Mouse (Mus musculus): Measurements from ENCODE around the gene Atpaf2. TPM values are rescaled to one million over a fixed set of nuclear protein-coding genes. Genes with fewer than 3 reads are reported as not detected.

Gene Atpaf2
- polyA plus RNA-seq, 1 experiment from 2014 or later, result 48.3 TPM

GRCm38 (mm10) chr11:60427628-60428027 lies 9.4 kb upstream of the Atpaf2 start:
- no peak for ATAC-seq (ENCODE audit: insufficient read depth, low FRiP score, low read depth)
- Histone ChIP-seq H3K4me3 (replicated peaks) (no peak overlapping the region), H3K4me1 (no peaks in the 10 kb centered on the region), H3K27ac (no peak overlapping the region), H3K9me3 (no peaks in the 10 kb centered on the region), H3K4me2 (no peak overlapping the region), H3K36me3 (peaks cover 18% of the 10 kb centered on the region), H3K9ac (no peak overlapping the region), H3K27me3 (replicated peaks) (no peaks in the 10 kb centered on the region)
- WGBS, result 85% methylated on average over 3 of the region's 3 CpGs

GRCm38 (mm10) chr11:60426417-60426816 lies 8.2 kb upstream of the Atpaf2 start:
- Histone ChIP-seq H3K36me3 (peaks cover 13% of the 10 kb centered on the region), H3K4me2 (no peak overlapping the region), H3K27ac (no peak overlapping the region), H3K27me3 (replicated peaks) (no peaks in the 10 kb centered on the region), H3K9me3 (no peaks in the 10 kb centered on the region), H3K4me1 (no peaks in the 10 kb centered on the region), H3K9ac (no peak overlapping the region), H3K4me3 (replicated peaks) (no peak overlapping the region)
- 84% methylated on average over 1 of the region's 1 CpGs for WGBS
- no peak for ATAC-seq (ENCODE audit: insufficient read depth, low FRiP score, low read depth)

GRCm38 (mm10) chr11:60423006-60423405 lies 4.7 kb upstream of the Atpaf2 start:
- H3K4me2 ChIP-seq, result no peak overlapping the region
- no peak overlapping the region for H3K27ac ChIP-seq
- no peaks in the 10 kb centered on the region for H3K27me3 ChIP-seq (replicated peaks)
- ATAC-seq (ENCODE audit: insufficient read depth, low FRiP score, low read depth), result no peak
- 71% methylated on average over 1 of the region's 1 CpGs for WGBS
- no peak overlapping the region for H3K4me3 ChIP-seq (replicated peaks)
- H3K36me3 ChIP-seq, result peaks cover 13% of the 10 kb centered on the region
- no peak overlapping the region for H3K9ac ChIP-seq
- H3K4me1 ChIP-seq, result no peaks in the 10 kb centered on the region
- H3K9me3 ChIP-seq, result no peaks in the 10 kb centered on the region

- ATAC-seq (ENCODE audit: insufficient read depth, low FRiP score, low read depth), result no peak
- H3K27me3 ChIP-seq (replicated peaks), result no peaks in the 10 kb centered on the region
- H3K4me2 ChIP-seq, result no peak overlapping the region
- no peaks in the 10 kb centered on the region for H3K4me1 ChIP-seq
- H3K4me3 ChIP-seq (replicated peaks), result no peak overlapping the region
- no peak overlapping the region for H3K9ac ChIP-seq
- H3K9me3 ChIP-seq, result no peaks in the 10 kb centered on the region
- H3K36me3 ChIP-seq, result peaks cover 13% of the 10 kb centered on the region
- no peak overlapping the region for H3K27ac ChIP-seq
- WGBS, result 59% methylated on average over 6 of the region's 6 CpGs
These were observed 3.9 kb upstream of the Atpaf2 start for GRCm38 (mm10) chr11:60422046-60422668.

GRCm38 (mm10) chr11:60418473-60418803 lies 181 bp upstream of the Atpaf2 start:
- H3K9me3 ChIP-seq, result no peaks in the 10 kb centered on the region
- H3K9ac ChIP-seq, result peak overlapping the region; percentile 91
- H3K36me3 ChIP-seq, result no peaks in the 10 kb centered on the region
- peaks cover 7% of the 10 kb centered on the region; the same call in 1 of the 2 replicates for H3K4me1 ChIP-seq
- no peaks in the 10 kb centered on the region for H3K27me3 ChIP-seq (replicated peaks)
- no peak for ATAC-seq (ENCODE audit: insufficient read depth, low FRiP score, low read depth)
- peak overlapping the region; percentile 86 for H3K4me2 ChIP-seq
- WGBS, result 8% methylated on average over 6 of the region's 6 CpGs
- H3K27ac ChIP-seq, result no peak overlapping the region
- H3K4me3 ChIP-seq (replicated peaks), result peak overlapping the region; percentile 95

GRCm38 (mm10) chr11:60416963-60417716 lies 1.1 kb downstream of the Atpaf2 start, which contains the start of gene Gid4:
TSS of gene Gid4 (plus strand) at chr11:60417145.
- ATAC-seq (ENCODE audit: insufficient read depth, low FRiP score, low read depth), result peak; percentile 97
- under 1% methylated on average over 57 of the region's 81 CpGs for WGBS

GRCm38 (mm10) chr11:60416590-60416962 lies 1.7 kb downstream of the Atpaf2 start:
- Histone ChIP-seq H3K4me2 (peak overlapping the region; percentile 60), H3K27ac (peak overlapping the region; percentile 76; the same call in 1 of the 2 replicates), H3K9ac (peak overlapping the region; percentile 70), H3K4me3 (replicated peaks) (peak overlapping the region; percentile 95), H3K36me3 (no peaks in the 10 kb centered on the region), H3K27me3 (replicated peaks) (no peaks in the 10 kb centered on the region), H3K4me1 (peaks cover 7% of the 10 kb centered on the region; the same call in 1 of the 2 replicates), H3K9me3 (no peaks in the 10 kb centered on the region)
- ATAC-seq (ENCODE audit: insufficient read depth, low FRiP score, low read depth), result peak; percentile 38
- WGBS, result under 1% methylated on average over 21 of the region's 21 CpGs

More at GRCm38 (mm10) chr11:60416963-60417716, 1.1 kb downstream of the Atpaf2 start, which contains the start of gene Gid4:
- Histone ChIP-seq H3K27me3 (replicated peaks) (no peaks in the 10 kb centered on the region), H3K9me3 (no peaks in the 10 kb centered on the region), H3K4me3 (replicated peaks) (peak within 1 kb of the TSS; percentile 95), H3K4me1 (peaks cover 7% of the 10 kb centered on the region; the same call in 1 of the 2 replicates), H3K9ac (peak within 1 kb of the TSS; percentile 91), H3K4me2 (peak within 1 kb of the TSS; percentile 86), H3K36me3 (no peaks in the 10 kb centered on the region), H3K27ac (peak within 1 kb of the TSS; percentile 91)

- Histone ChIP-seq H3K9me3 (no peaks in the 10 kb centered on the region), H3K4me1 (peaks cover 7% of the 10 kb centered on the region; the same call in 1 of the 2 replicates), H3K27me3 (replicated peaks) (no peaks in the 10 kb centered on the region), H3K36me3 (peaks cover 6% of the 10 kb centered on the region; the same call in 1 of the 2 replicates), H3K4me3 (replicated peaks) (no peak overlapping the region), H3K4me2 (no peak overlapping the region), H3K9ac (no peak overlapping the region), H3K27ac (no peak overlapping the region)
- no peak for ATAC-seq (ENCODE audit: insufficient read depth, low FRiP score, low read depth)
- WGBS, result 84% methylated on average over 2 of the region's 2 CpGs
These were observed 5.3 kb downstream of the Atpaf2 start for GRCm38 (mm10) chr11:60412921-60413320.

GRCm38 (mm10) chr11:60412173-60412572 lies 6.1 kb downstream of the Atpaf2 start:
- no peaks in the 10 kb centered on the region for H3K27me3 ChIP-seq (replicated peaks)
- H3K36me3 ChIP-seq, result peaks cover 13% of the 10 kb centered on the region; the same call in 1 of the 2 replicates
- no peak overlapping the region for H3K4me3 ChIP-seq (replicated peaks)
- no peak overlapping the region for H3K27ac ChIP-seq
- no peak overlapping the region for H3K4me2 ChIP-seq
- WGBS, result 5% methylated on average over 3 of the region's 3 CpGs
- no peaks in the 10 kb centered on the region for H3K9me3 ChIP-seq
- no peak for ATAC-seq (ENCODE audit: insufficient read depth, low FRiP score, low read depth)
- no peak overlapping the region for H3K9ac ChIP-seq
- peaks cover 7% of the 10 kb centered on the region; the same call in 1 of the 2 replicates for H3K4me1 ChIP-seq

GRCm38 (mm10) chr11:60406606-60407005 lies 11.7 kb downstream of the Atpaf2 start:
- Histone ChIP-seq H3K9me3 (no peaks in the 10 kb centered on the region), H3K4me2 (no peak overlapping the region), H3K27ac (no peak overlapping the region), H3K4me1 (no peaks in the 10 kb centered on the region), H3K36me3 (peaks cover 54% of the 10 kb centered on the region), H3K27me3 (replicated peaks) (no peaks in the 10 kb centered on the region), H3K4me3 (replicated peaks) (no peak overlapping the region), H3K9ac (no peak overlapping the region)
- WGBS, result 100% methylated on average over 1 of the region's 1 CpGs
- no peak for ATAC-seq (ENCODE audit: insufficient read depth, low FRiP score, low read depth)

GRCm38 (mm10) chr11:60397172-60397571 lies 21.1 kb downstream of the Atpaf2 start:
- no peaks in the 10 kb centered on the region for H3K9me3 ChIP-seq
- no peak overlapping the region for H3K9ac ChIP-seq
- H3K4me2 ChIP-seq, result no peak overlapping the region
- no peak for ATAC-seq (ENCODE audit: insufficient read depth, low FRiP score, low read depth)
- no peaks in the 10 kb centered on the region for H3K4me1 ChIP-seq
- no peak overlapping the region for H3K4me3 ChIP-seq (replicated peaks)
- no peaks in the 10 kb centered on the region for H3K27me3 ChIP-seq (replicated peaks)
- peaks cover 15% of the 10 kb centered on the region; the same call in 1 of the 2 replicates for H3K36me3 ChIP-seq
- WGBS, result 83% methylated on average over 2 of the region's 2 CpGs
- H3K27ac ChIP-seq, result no peak overlapping the region

- peak; percentile 65 for ATAC-seq (ENCODE audit: insufficient read depth, low FRiP score, low read depth)
- Histone ChIP-seq H3K27ac (no peak overlapping the region), H3K4me3 (replicated peaks) (no peak overlapping the region), H3K36me3 (peaks cover 8% of the 10 kb centered on the region; the same call in 1 of the 2 replicates), H3K9me3 (no peaks in the 10 kb centered on the region), H3K4me2 (no peak overlapping the region), H3K27me3 (replicated peaks) (no peaks in the 10 kb centered on the region), H3K9ac (no peak overlapping the region), H3K4me1 (no peaks in the 10 kb centered on the region)
- 59% methylated on average over 6 of the region's 6 CpGs for WGBS
These were observed 21.7 kb downstream of the Atpaf2 start for GRCm38 (mm10) chr11:60396546-60396945.

Data from stomach, embryonic 15.5 days (tissue).